Mouse (Mus musculus): ENCODE data around the gene Scg5. TPM values are rescaled to one million over a fixed set of nuclear protein-coding genes. Genes with fewer than 3 reads are reported as not detected.

The Scg5 gene
- polyA plus RNA-seq, 1 experiment from 2014 or later, result 49.4 TPM

DNA sequence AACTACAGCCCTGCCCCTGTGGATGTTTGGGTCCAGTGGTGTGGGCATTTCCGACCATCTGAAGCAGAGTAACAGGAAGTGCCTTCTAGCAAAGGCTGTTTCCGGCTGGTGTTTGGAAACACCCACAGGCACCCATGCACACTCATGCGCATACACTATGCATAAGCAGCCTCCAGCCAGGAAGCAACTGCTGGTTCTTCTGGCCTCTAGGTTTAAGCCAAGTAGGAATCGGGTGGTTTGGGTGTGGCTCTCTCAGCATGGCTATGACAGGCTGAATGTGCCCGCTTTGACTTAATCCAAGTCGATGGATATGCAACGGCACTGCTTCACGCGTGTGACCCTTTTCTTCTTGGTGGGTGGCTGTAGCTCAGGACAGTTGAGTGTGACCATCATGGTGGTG is 79.6 kb downstream of the Scg5 start:
- no peak overlapping the region for H3K9ac ChIP-seq (ENCODE audit: low read length)
- 0 out of 2 replicates have a peak, but pooled peaks cover 1% of the 10 kb centered on the region for H3K27me3 ChIP-seq (ENCODE audit: control insufficient read depth, insufficient read depth, low read length)
- no peak overlapping the region for H3K27ac ChIP-seq (ENCODE audit: low read depth, low read length)
- H3K4me2 ChIP-seq (ENCODE audit: low read depth), result no peak overlapping the region
- H3K9me3 ChIP-seq (ENCODE audit: control insufficient read depth, low read length), result no peaks in the 10 kb centered on the region
- ATAC-seq (ENCODE audit: insufficient read depth, low FRiP score, low TSS enrichment), result no peak
- no peak for DNase-seq (ENCODE audit: low spot score)
- WGBS, result 94% methylated on average over 9 of the region's 9 CpGs
- H3K36me3 ChIP-seq (ENCODE audit: control insufficient read depth, insufficient read depth, low read length), result no peaks in the 10 kb centered on the region
- no peak overlapping the region for H3K4me3 ChIP-seq (ENCODE audit: low read depth, low read length)
- no peaks in the 10 kb centered on the region for H3K4me1 ChIP-seq (ENCODE audit: control insufficient read depth, insufficient read depth, low read length)

DNA sequence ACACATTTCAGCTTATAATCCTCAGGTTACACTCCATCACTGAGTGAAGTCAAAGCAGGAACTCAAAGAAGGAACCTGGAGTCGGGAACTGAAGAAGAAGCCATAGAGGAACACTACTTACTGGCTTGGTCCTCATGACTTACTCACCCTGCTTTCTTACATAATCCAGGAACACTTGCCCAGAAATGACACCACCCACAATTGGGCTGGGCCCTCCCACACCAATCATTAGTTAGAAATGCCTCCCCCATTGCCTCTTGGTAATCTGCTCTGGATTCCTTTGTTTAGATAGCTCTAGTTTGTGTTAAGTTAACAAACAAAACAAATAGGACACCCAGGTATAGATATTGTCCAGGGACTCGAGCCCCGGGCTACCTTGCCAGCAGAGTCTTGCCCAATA is 100.3 kb downstream of the Scg5 start:
- Histone ChIP-seq H3K4me2 (ENCODE audit: low read depth) (no peak overlapping the region), H3K36me3 (ENCODE audit: control insufficient read depth, insufficient read depth, low read length) (no peaks in the 10 kb centered on the region), H3K4me3 (ENCODE audit: low read depth, low read length) (no peak overlapping the region), H3K27ac (ENCODE audit: low read depth, low read length) (no peak overlapping the region), H3K9ac (ENCODE audit: low read length) (no peak overlapping the region), H3K9me3 (ENCODE audit: control insufficient read depth, low read length) (no peaks in the 10 kb centered on the region), H3K27me3 (ENCODE audit: control insufficient read depth, insufficient read depth, low read length) (no peaks in the 10 kb centered on the region), H3K4me1 (ENCODE audit: control insufficient read depth, insufficient read depth, low read length) (no peaks in the 10 kb centered on the region)
- WGBS, result 93% methylated on average over 3 of the region's 3 CpGs
- ATAC-seq (ENCODE audit: insufficient read depth, low FRiP score, low TSS enrichment) (no peak), DNase-seq (ENCODE audit: low spot score) (no peak)

Other genes starting within 250 kb of the Scg5 start
- 0.85 and 1.6 TPM in 2 replicates for gene Grem1, start 70.5 kb downstream of the Scg5 start, polyA plus RNA-seq (2014; fragmentation: Nextera tagmentation; extraction: Ambion mirVana)
- gene Arhgap11a, start 19.5 kb upstream of the Scg5 start, polyA plus RNA-seq (2014; fragmentation: Nextera tagmentation; extraction: Ambion mirVana), result 4.9 and 6.2 TPM in 2 replicates
- 1.3 TPM in 2 replicates for gene Gjd2, start 184.5 kb upstream of the Scg5 start, polyA plus RNA-seq (2014; fragmentation: Nextera tagmentation; extraction: Ambion mirVana)
- 188 and 223 TPM in 2 replicates for gene Actc1, start 224.4 kb upstream of the Scg5 start, polyA plus RNA-seq (2014; fragmentation: Nextera tagmentation; extraction: Ambion mirVana)

Measured in neural tube, embryonic 11.5 days (tissue).